Mouse (Mus musculus): ENCODE data around the gene C1galt1. TPM values are rescaled to one million over a fixed set of nuclear protein-coding genes. Genes with fewer than 3 reads are reported as not detected.

C1galt1 gene
- polyA plus RNA-seq (2014; fragmentation: Illumina TruSeq; extraction: RNeasy Lipid Tissue Mini Kit (QIAGEN cat#74804); ENCODE audit: low replicate concordance), result 133 TPM

DNA sequence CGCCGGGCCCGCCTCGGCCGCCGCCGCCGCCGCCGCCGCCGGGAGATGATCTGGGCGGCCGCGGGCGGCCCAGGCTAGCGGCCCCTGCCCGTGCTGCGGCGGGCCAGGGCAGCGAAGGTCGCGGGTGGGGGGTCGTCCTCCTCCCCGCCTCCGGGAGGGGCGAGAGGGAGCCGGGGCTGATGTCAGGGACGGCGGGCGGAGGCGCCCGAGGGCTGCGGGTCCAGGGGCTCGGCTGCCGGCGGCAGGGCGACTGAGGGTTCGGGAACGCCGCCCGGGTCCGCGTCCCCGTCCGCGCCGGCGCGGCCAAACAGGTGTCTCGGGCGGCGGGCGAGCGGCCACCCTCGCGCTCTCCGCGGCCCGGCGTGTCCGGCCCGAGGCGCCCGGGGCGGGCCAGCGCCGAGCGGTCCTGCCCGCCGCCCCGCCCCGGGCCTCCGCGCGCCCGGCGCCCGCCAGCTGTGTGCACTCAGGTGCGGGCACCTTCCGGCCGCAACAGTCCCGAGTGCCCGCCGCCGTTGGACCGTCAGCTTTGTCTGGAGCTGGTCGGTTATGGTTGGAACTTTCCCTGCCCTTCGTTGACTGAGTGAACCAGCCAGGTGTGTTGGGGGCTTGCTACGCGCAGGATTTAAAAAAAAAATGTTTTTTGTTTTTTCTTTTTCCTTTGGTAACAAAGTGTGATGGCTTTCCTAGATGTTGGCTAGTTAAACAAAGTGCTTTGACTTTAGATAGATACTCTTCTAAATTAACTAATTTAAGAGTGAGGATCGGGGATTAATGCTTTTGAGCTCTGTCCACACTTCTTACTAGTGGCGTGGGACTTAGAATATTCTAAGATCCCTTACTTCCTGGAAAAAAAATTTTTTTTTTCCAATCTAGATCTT, at the start of gene C1galt1:
Gene C1galt1 (plus strand): TSS at position 41 of the 878 bp plus-strand sequence.

Other genes with a start within 250 kb of the C1galt1 start
- 20.2 TPM for gene Asns, start 151.6 kb upstream of the C1galt1 start, polyA plus RNA-seq (2014; fragmentation: Illumina TruSeq; extraction: RNeasy Lipid Tissue Mini Kit (QIAGEN cat#74804); ENCODE audit: low replicate concordance)